Mouse (Mus musculus) midbrain, embryonic 11.5 days (tissue): ENCODE measurements around the gene 1190005I06Rik. TPM values are rescaled to one million over a fixed set of nuclear protein-coding genes. Genes with fewer than 3 reads are reported as not detected.
A peak's percentile ranks its signal among the peaks of the same experiment; 100 is the strongest.

Experiments
- ATAC-seq: fragments of 200-750 bp; cut with Nextera tagmentation; 2 replicates; pipeline ENCODE4 v1.8.0; 2017; ENCODE audit warnings: moderate TSS enrichment, moderate library complexity; ENCODE audit not compliant: low FRiP score
- DNase-seq: peaks from one replicate; pipeline ENCODE4 v3.0.0; 2015; ENCODE audit warnings: low spot score; ENCODE audit errors: missing footprints
- H3K27ac ChIP-seq: fragments of 300-500 bp; sonication (generic); 2 replicates; pipeline ENCODE4 v1.5.1; 2014; ENCODE audit warnings: low read depth, low read length
- H3K27me3 ChIP-seq: fragments of 300-500 bp; sonication (generic); 2 replicates; pipeline ENCODE4 v1.6.1; 2014; ENCODE audit warnings: mild to moderate bottlenecking, low read length, moderate library complexity, mixed read lengths; ENCODE audit not compliant: control insufficient read depth, insufficient read depth
- H3K36me3 ChIP-seq: fragments of 300-500 bp; sonication (generic); 2 replicates; pipeline ENCODE4 v1.6.1; 2014; ENCODE audit warnings: mild to moderate bottlenecking, low read length, moderate library complexity, mixed read lengths; ENCODE audit not compliant: control insufficient read depth, insufficient read depth
- H3K4me1 ChIP-seq: fragments of 300-500 bp; sonication (generic); 2 replicates; pipeline ENCODE4 v1.6.1; 2014; ENCODE audit warnings: low read length; ENCODE audit not compliant: control insufficient read depth, insufficient read depth
- H3K4me2 ChIP-seq: fragments of 300-500 bp; sonication (generic); 2 replicates; pipeline ENCODE4 v1.6.1; 2014; ENCODE audit warnings: mild to moderate bottlenecking, moderate library complexity
- H3K4me3 ChIP-seq: fragments of 300-500 bp; sonication (generic); 2 replicates; pipeline ENCODE4 v1.5.1; 2014; ENCODE audit warnings: low read depth, low read length
- H3K9ac ChIP-seq: fragments of 300-500 bp; sonication (generic); 2 replicates; pipeline ENCODE4 v1.6.1; 2014; ENCODE audit warnings: low read length
- H3K9me3 ChIP-seq: fragments of 300-500 bp; sonication (generic); 2 replicates; pipeline ENCODE4 v1.6.1; 2016; ENCODE audit warnings: low read length; ENCODE audit not compliant: control insufficient read depth
- WGBS: fragments of 180-500 bp; shearing (Covaris S2); extraction: QIAGEN DNeasy Blood & Tissue Kit; methylation state at CpG from one replicate; pipeline ENCODE4 v1.1.7; 2014; 5-methylcytosine and 5-hydroxymethylcytosine counted together
- polyA plus RNA-seq: library from polyadenylated mRNA; unstranded; fragments of >200 nt; fragmentation: Nextera tagmentation; extraction: Ambion mirVana; gene quantifications from 2 replicates; pipeline ENCODE4 v1.2.1, GENCODE M21; 2014

Gene 1190005I06Rik
- polyA plus RNA-seq, 1 experiment from 2014 or later = 4.4 TPM

DNA sequence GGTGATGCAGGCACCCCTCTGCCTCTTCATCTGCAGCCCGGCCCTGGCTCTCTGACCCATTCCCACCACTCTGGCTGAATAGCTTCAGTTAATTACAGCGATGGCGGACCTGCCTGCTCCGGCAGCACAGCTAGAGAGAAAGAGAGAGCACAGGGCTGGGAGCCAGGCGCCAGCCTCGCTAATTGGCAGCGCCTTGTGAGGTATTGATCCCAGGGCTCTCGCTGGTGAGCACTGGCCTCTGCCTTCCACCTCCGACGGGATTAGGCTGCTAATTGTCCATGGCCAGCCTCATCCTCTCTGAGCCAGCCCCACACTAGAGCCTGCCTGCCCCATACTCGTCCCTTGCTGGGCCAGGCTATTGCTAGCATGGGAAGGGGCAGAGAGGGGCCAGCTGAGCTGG, 87.8 kb downstream of the 1190005I06Rik start:
- Histone ChIP-seq H3K4me3 (no peak overlapping the region), H3K4me2 (no peak overlapping the region), H3K4me1 (peaks cover 92% of the 10 kb centered on the region), H3K27me3 (no peaks in the 10 kb centered on the region), H3K27ac (peak overlapping the region; percentile 31), H3K36me3 (no peaks in the 10 kb centered on the region), H3K9me3 (no peaks in the 10 kb centered on the region), H3K9ac (peak overlapping the region; percentile 31; the same call in 1 of the 2 replicates)
- WGBS = 9% methylated on average over 11 of the region's 11 CpGs
- DNase-seq (no peak), ATAC-seq (peak; percentile 22)

Other genes with a start within 250 kb of the 1190005I06Rik start
- gene Gins2, start 58.3 kb downstream of the 1190005I06Rik start, polyA plus RNA-seq = 113 and 120 TPM in 2 replicates
- 3.4 and 3.5 TPM in 2 replicates for gene Gm27021, start 20.4 kb upstream of the 1190005I06Rik start, polyA plus RNA-seq
- gene Cox4i1, start 20.6 kb upstream of the 1190005I06Rik start, polyA plus RNA-seq = 937 and 953 TPM in 2 replicates
- 292 and 306 TPM in 2 replicates for gene Emc8, start 20.9 kb upstream of the 1190005I06Rik start, polyA plus RNA-seq
- gene Irf8, start 88.7 kb upstream of the 1190005I06Rik start, polyA plus RNA-seq = 4.7 and 4.9 TPM in 2 replicates